ENCODE assay signal across 8 mouse cellular contexts in genomic region chr15:79803533-79804351, GRCm38 (mm10). TPM values are rescaled to one million over a fixed set of nuclear protein-coding genes. Genes with fewer than 3 reads are reported as not detected.
DNase-seq lines count a peak whose midpoint lies in the region; ATAC-seq lines count a peak whose summit lies in the region.

No protein-coding gene starts in this region.

- H3K9ac ChIP-seq in embryonic facial prominence, embryonic 12.5 days = peak overlapping the region; percentile 65
- peak overlapping the region; percentile 86 for H3K9ac ChIP-seq in hindbrain, embryonic 16.5 days (ENCODE audit: low read depth, low read length)

- DNase-seq in embryo, embryonic 10 days (ENCODE audit: low spot score) = peak; percentile 41
- no peak for DNase-seq in embryo, embryonic 9.5 days (ENCODE audit: extremely low spot score)
- DNase-seq in 3134 (ENCODE audit: extremely low read depth, insufficient read length, low spot score) = peak; percentile 73
- DNase-seq in midbrain, embryonic 10.5 days (ENCODE audit: low spot score) = peak; percentile 61
- peak; percentile 13 for DNase-seq in yolk sac, embryonic 10.5 days (ENCODE audit: low spot score)
- no peak for DNase-seq in T-cell, adult 2 months (ENCODE audit: low spot score)

- H3K27ac ChIP-seq in embryonic facial prominence, embryonic 12.5 days = 0 out of 2 replicates have a peak overlapping the region, but pooled peaks have one; percentile 41
- peak overlapping the region; percentile 83 for H3K27ac ChIP-seq in hindbrain, embryonic 16.5 days (ENCODE audit: low read depth, low read length)
- peak overlapping the region; percentile 82 for H3K27ac ChIP-seq in midbrain, embryonic 10.5 days (replicated peaks)

- H3K9me3 ChIP-seq in embryonic facial prominence, embryonic 12.5 days = no peaks in the 10 kb centered on the region
- no peaks in the 10 kb centered on the region for H3K9me3 ChIP-seq in hindbrain, embryonic 16.5 days (ENCODE audit: control insufficient read depth, low read length)
- no peaks in the 10 kb centered on the region for H3K9me3 ChIP-seq in midbrain, embryonic 10.5 days (replicated peaks)

- H3K4me2 ChIP-seq in embryonic facial prominence, embryonic 12.5 days (replicated peaks) = peak overlapping the region; percentile 91
- H3K4me2 ChIP-seq in hindbrain, embryonic 16.5 days (ENCODE audit: low read length) = peak overlapping the region; percentile 83

- peak overlapping the region; percentile 63 for H3K4me3 ChIP-seq in embryonic facial prominence, embryonic 12.5 days
- peak overlapping the region; percentile 79 for H3K4me3 ChIP-seq in hindbrain, embryonic 16.5 days (ENCODE audit: low read length)
- H3K4me3 ChIP-seq in midbrain, embryonic 10.5 days = peak overlapping the region; percentile 70

- peak; percentile 48; the same call in 1 of the 2 replicates for ATAC-seq in embryonic facial prominence, embryonic 12.5 days (ENCODE audit: insufficient number of reproducible peaks, insufficient read depth, low FRiP score, low TSS enrichment)
- ATAC-seq in hindbrain, embryonic 16.5 days = peak; percentile 56

- 4% methylated on average over 81 of the region's 81 CpGs for WGBS in embryonic facial prominence, embryonic 12.5 days
- 4% methylated on average over 65 of the region's 81 CpGs for whole genome bisulfite sequencing in hindbrain, embryonic 16.5 days
- WGBS in midbrain, embryonic 10.5 days = 5% methylated on average over 81 of the region's 81 CpGs

- H3K27me3 ChIP-seq in embryonic facial prominence, embryonic 12.5 days = peaks cover 85% of the 10 kb centered on the region
- H3K27me3 ChIP-seq in hindbrain, embryonic 16.5 days (replicated peaks; ENCODE audit: control insufficient read depth, insufficient read depth, low read length) = peaks cover 3% of the 10 kb centered on the region; the same call in 1 of the 2 replicates
- H3K27me3 ChIP-seq in midbrain, embryonic 10.5 days (ENCODE audit: low read depth, poor library complexity, severe bottlenecking) = peaks cover 82% of the 10 kb centered on the region

- peaks cover 14% of the 10 kb centered on the region for H3K4me1 ChIP-seq in embryonic facial prominence, embryonic 12.5 days
- H3K4me1 ChIP-seq in hindbrain, embryonic 16.5 days (ENCODE audit: control insufficient read depth, insufficient read depth, low read depth, low read length) = peaks cover 11% of the 10 kb centered on the region
- H3K4me1 ChIP-seq in midbrain, embryonic 10.5 days = peaks cover 22% of the 10 kb centered on the region

- H3K36me3 ChIP-seq in embryonic facial prominence, embryonic 12.5 days = no peaks in the 10 kb centered on the region
- no peaks in the 10 kb centered on the region for H3K36me3 ChIP-seq in hindbrain, embryonic 16.5 days (ENCODE audit: control insufficient read depth, insufficient read depth, low read length)
- H3K36me3 ChIP-seq in midbrain, embryonic 10.5 days = no peaks in the 10 kb centered on the region

RNA-seq across cellular contexts. Expression of gene Nptxr, which starts 0.8 kb away (rescaled TPM):
- 4.1 and 4.6 TPM in 2 replicates for polyA plus RNA-seq in embryonic facial prominence, embryonic 12.5 days (2016; fragmentation: Nextera tagmentation; extraction: Ambion mirVana)
- 44.1 and 58.7 TPM in 2 replicates for polyA plus RNA-seq in hindbrain, embryonic 16.5 days (2015; fragmentation: Nextera tagmentation; extraction: Ambion mirVana)
- 2.2 and 3.4 TPM in 2 replicates for polyA plus RNA-seq in midbrain, embryonic 10.5 days (2016; fragmentation: Nextera tagmentation; extraction: Ambion mirVana)

RNA-seq across cellular contexts. Expression of gene Dnal4, which starts 26.1 kb away (rescaled TPM):
- 69.9 and 70.3 TPM in 2 replicates for polyA plus RNA-seq in embryonic facial prominence, embryonic 12.5 days (2016; fragmentation: Nextera tagmentation; extraction: Ambion mirVana)
- polyA plus RNA-seq in hindbrain, embryonic 16.5 days (2015; fragmentation: Nextera tagmentation; extraction: Ambion mirVana) = 61.8 and 64.9 TPM in 2 replicates
- polyA plus RNA-seq in midbrain, embryonic 10.5 days (2016; fragmentation: Nextera tagmentation; extraction: Ambion mirVana) = 63.9 and 81.5 TPM in 2 replicates

RNA-seq across cellular contexts. Expression of gene Npcd, which starts 30.3 kb away (rescaled TPM):
- 0.60 TPM in 1 of 2 replicates, not detected in the other for polyA plus RNA-seq in embryonic facial prominence, embryonic 12.5 days (2016; fragmentation: Nextera tagmentation; extraction: Ambion mirVana)
- 0.41 and 0.67 TPM in 2 replicates for polyA plus RNA-seq in hindbrain, embryonic 16.5 days (2015; fragmentation: Nextera tagmentation; extraction: Ambion mirVana)
- 0.16 TPM in 1 of 2 replicates, not detected in the other for polyA plus RNA-seq in midbrain, embryonic 10.5 days (2016; fragmentation: Nextera tagmentation; extraction: Ambion mirVana)

RNA-seq across cellular contexts. Expression of gene Cbx6, which starts 30.7 kb away (rescaled TPM):
- 31.5 and 32.6 TPM in 2 replicates for polyA plus RNA-seq in embryonic facial prominence, embryonic 12.5 days (2016; fragmentation: Nextera tagmentation; extraction: Ambion mirVana)
- polyA plus RNA-seq in hindbrain, embryonic 16.5 days (2015; fragmentation: Nextera tagmentation; extraction: Ambion mirVana) = 65.2 and 67.2 TPM in 2 replicates
- polyA plus RNA-seq in midbrain, embryonic 10.5 days (2016; fragmentation: Nextera tagmentation; extraction: Ambion mirVana) = 24.0 and 30.4 TPM in 2 replicates

Comparison
In these comparisons a context has a peak if more than half of its experiments do, and no peak if none do; other contexts are left out.
1. DNase-seq: peak in embryo, embryonic 10 days (single experiment), 3134 (single experiment), midbrain, embryonic 10.5 days (single experiment) and yolk sac, embryonic 10.5 days (single experiment); none in embryo, embryonic 9.5 days (single experiment) and T-cell, adult 2 months (single experiment).
2. Peak in every context shown above with its lines, with median percentiles within 50 percentile points of each other: H3K27ac ChIP-seq and H3K4me3 ChIP-seq.